Mouse (Mus musculus) stomach, embryonic 14.5 days (tissue): ENCODE data around the gene Aff4. TPM values are rescaled to one million over a fixed set of nuclear protein-coding genes. Genes with fewer than 3 reads are reported as not detected.

ENCODE experiments used
- ATAC-seq: fragments of 200-750 bp; cut with Nextera tagmentation; 2 replicates; pipeline ENCODE4 v1.8.0; 2017; ENCODE audit warnings: low read depth, moderate TSS enrichment; ENCODE audit not compliant: insufficient number of reproducible peaks, insufficient read depth, low FRiP score
- H3K27ac ChIP-seq: fragments of 300-500 bp; sonication (generic); 2 replicates; pipeline ENCODE4 v1.5.1; 2014; ENCODE audit warnings: mild to moderate bottlenecking, low read length, moderate library complexity, mixed read lengths
- H3K27me3 ChIP-seq: fragments of 300-500 bp; sonication (generic); 2 replicates; pipeline ENCODE4 v1.6.1; 2014; ENCODE audit warnings: low read length, control low read depth, mixed read lengths; ENCODE audit not compliant: control insufficient read depth, insufficient read depth
- H3K36me3 ChIP-seq: fragments of 300-500 bp; sonication (generic); 2 replicates; pipeline ENCODE4 v1.6.1; 2014; ENCODE audit warnings: mild to moderate bottlenecking, control low read depth, low read length, moderate library complexity, mixed read lengths; ENCODE audit not compliant: control insufficient read depth, insufficient read depth
- H3K4me1 ChIP-seq: fragments of 300-500 bp; sonication (generic); 2 replicates; pipeline ENCODE4 v1.6.1; 2014; ENCODE audit warnings: low read length, control low read depth, mixed read lengths; ENCODE audit not compliant: control insufficient read depth, insufficient read depth
- H3K4me2 ChIP-seq: fragments of 300-500 bp; sonication (generic); replicated peaks from 2 replicates; pipeline ENCODE4 v1.6.1; 2014; ENCODE audit warnings: low read depth, low read length, control low read depth
- H3K4me3 ChIP-seq: fragments of 300-500 bp; sonication (generic); 2 replicates; pipeline ENCODE4 v1.5.1; 2014; ENCODE audit warnings: low read depth, low read length, control low read depth
- H3K9ac ChIP-seq: fragments of 300-500 bp; sonication (generic); replicated peaks from 2 replicates; pipeline ENCODE4 v1.6.1; 2014; ENCODE audit warnings: low read depth, mild to moderate bottlenecking, control low read depth, low read length, moderate library complexity, mixed read lengths
- H3K9me3 ChIP-seq: fragments of 300-500 bp; sonication (generic); 2 replicates; pipeline ENCODE4 v1.6.1; 2016; ENCODE audit warnings: low read depth, low read length, control low read depth; ENCODE audit not compliant: control insufficient read depth
- WGBS: fragments of 180-500 bp; shearing (Covaris S2); extraction: QIAGEN DNeasy Blood & Tissue Kit; methylation state at CpG from one replicate; pipeline ENCODE4 v1.1.7; 2014; 5-methylcytosine and 5-hydroxymethylcytosine counted together
- microRNA-seq: library from miRNA; unstranded; fragments of <30 nt; microRNA quantifications from one replicate; pipeline ENCODE4, GENCODE M21; 2016
- polyA plus RNA-seq: library from polyadenylated mRNA; unstranded; fragments of >200 nt; fragmentation: Nextera tagmentation; extraction: Ambion mirVana; gene quantifications from 2 replicates; pipeline ENCODE4 v1.2.1, GENCODE M21; 2014

The Aff4 gene
- polyA plus RNA-seq, 1 experiment from 2014 or later: 93.6 TPM

GRCm38 (mm10) chr11:53463551-53464424 is 113.2 kb downstream of the Aff4 start:
- Histone ChIP-seq H3K27me3 (peaks cover 30% of the 10 kb centered on the region), H3K9ac (peak overlapping the region; percentile 30; the same call in 1 of the 2 replicates)

DNA sequence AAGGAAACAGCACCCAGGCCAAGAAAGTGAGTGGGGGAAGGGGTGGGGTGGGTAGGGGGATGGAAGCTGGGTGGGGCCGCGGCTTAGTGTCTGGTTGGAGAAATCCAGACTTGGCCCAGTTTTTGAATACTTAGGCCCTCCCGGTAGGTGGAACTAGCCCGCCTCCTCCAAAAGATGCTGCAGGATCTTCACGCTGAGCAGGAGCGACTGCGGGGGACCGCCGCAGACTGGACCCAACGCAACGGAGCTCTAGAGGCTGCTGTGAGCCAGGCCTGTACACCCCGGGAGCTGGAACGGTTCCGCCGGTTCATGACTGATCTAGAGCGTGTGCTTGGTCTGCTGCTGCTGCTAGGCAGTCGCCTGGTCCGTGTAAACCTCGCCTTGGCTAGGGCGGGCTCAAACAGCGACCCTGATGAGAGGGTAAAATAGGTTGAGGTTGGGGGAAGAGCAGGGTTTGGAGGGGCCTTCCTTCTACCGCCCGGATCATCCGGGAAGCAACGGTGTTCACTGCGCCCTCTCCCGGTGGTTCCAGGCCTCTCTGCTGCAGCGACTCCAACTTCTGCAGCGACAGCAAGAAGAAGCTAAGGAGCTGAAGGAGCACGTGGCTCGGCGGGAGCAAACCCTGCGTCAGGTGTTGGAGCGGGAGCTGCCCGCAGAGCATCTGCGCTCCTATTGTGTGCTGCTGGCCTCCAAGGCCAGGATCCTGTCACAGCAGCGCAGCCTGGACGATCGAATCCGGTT is 115.8 kb downstream of the Aff4 start:
- H3K9ac ChIP-seq: 0 out of 2 replicates have a peak overlapping the region, but pooled peaks have one; percentile 30
- H3K36me3 ChIP-seq: no peaks in the 10 kb centered on the region
- ATAC-seq: peak; percentile 50; the same call in 1 of the 2 replicates
- H3K9me3 ChIP-seq: peaks cover 3% of the 10 kb centered on the region; the same call in 1 of the 2 replicates
- no peak overlapping the region for H3K27ac ChIP-seq
- peak overlapping the region; percentile 31 for H3K4me3 ChIP-seq
- peaks cover 21% of the 10 kb centered on the region for H3K4me1 ChIP-seq
- H3K27me3 ChIP-seq: peaks cover 44% of the 10 kb centered on the region
- 7% methylated on average over 40 of the region's 40 CpGs for WGBS
- peak overlapping the region; percentile 49 for H3K4me2 ChIP-seq

More at GRCm38 (mm10) chr11:53463551-53464424, 113.2 kb downstream of the Aff4 start:
- no peak overlapping the region for H3K27ac ChIP-seq
- WGBS: 6% methylated on average over 55 of the region's 55 CpGs
- no peak for ATAC-seq
- peak overlapping the region; percentile 86 for H3K4me2 ChIP-seq
- peaks cover 3% of the 10 kb centered on the region; the same call in 1 of the 2 replicates for H3K9me3 ChIP-seq
- H3K4me1 ChIP-seq: peaks cover 13% of the 10 kb centered on the region
- no peaks in the 10 kb centered on the region for H3K36me3 ChIP-seq
- H3K4me3 ChIP-seq: peak overlapping the region; percentile 38

GRCm38 (mm10) chr11:53469294-53469967 is 118.8 kb downstream of the Aff4 start:
- 45% methylated on average over 16 of the region's 16 CpGs for WGBS
- H3K4me1 ChIP-seq: peaks cover 16% of the 10 kb centered on the region; the same call in 1 of the 2 replicates
- H3K36me3 ChIP-seq: no peaks in the 10 kb centered on the region
- no peak overlapping the region for H3K9ac ChIP-seq
- H3K27me3 ChIP-seq: peaks cover 23% of the 10 kb centered on the region; the same call in 1 of the 2 replicates
- peak overlapping the region; percentile 42; the same call in 1 of the 2 replicates for H3K4me2 ChIP-seq
- peaks cover 2% of the 10 kb centered on the region; the same call in 1 of the 2 replicates for H3K9me3 ChIP-seq
- H3K27ac ChIP-seq: no peak overlapping the region
- no peak overlapping the region for H3K4me3 ChIP-seq
- no peak for ATAC-seq

- Histone ChIP-seq H3K4me1 (peaks cover 16% of the 10 kb centered on the region; the same call in 1 of the 2 replicates), H3K9ac (no peak within 1 kb of the TSS), H3K4me3 (peak within 1 kb of the TSS; percentile 16), H3K36me3 (no peaks in the 10 kb centered on the region), H3K4me2 (peak within 1 kb of the TSS; percentile 42), H3K27me3 (peaks cover 23% of the 10 kb centered on the region), H3K27ac (no peak within 1 kb of the TSS), H3K9me3 (no peaks in the 10 kb centered on the region)
- 4% methylated on average over 29 of the region's 29 CpGs for WGBS
- peak; percentile 47; the same call in 1 of the 2 replicates for ATAC-seq
These were observed 119.5 kb downstream of the Aff4 start, which contains the start of gene Gm9837 for GRCm38 (mm10) chr11:53469968-53470695. Gene Gm9837, minus strand, starts transcription at chr11:53470479.

Small RNA genes lying within 50 kb of the gene (microRNA-seq; reads per million reads assigned to microRNA genes)
- not detected for gene Mir6920

Other genes starting within 250 kb of the Aff4 start
- gene Hspa4, start 50.4 kb upstream of the Aff4 start, polyA plus RNA-seq: 81.0 and 84.6 TPM in 2 replicates
- gene Zcchc10, start 26.2 kb upstream of the Aff4 start, polyA plus RNA-seq: 24.0 and 25.9 TPM in 2 replicates
- gene Leap2, start 72.3 kb downstream of the Aff4 start, polyA plus RNA-seq: 0.88 TPM in 1 of 2 replicates, not detected in the other
- gene Uqcrq, start 80.0 kb downstream of the Aff4 start, polyA plus RNA-seq: 477 and 521 TPM in 2 replicates
- gene Gdf9, start 80.2 kb downstream of the Aff4 start, polyA plus RNA-seq: 1.7 and 2.2 TPM in 2 replicates
- 0.13 and 0.14 TPM in 2 replicates for gene Gm10447, start 106.3 kb downstream of the Aff4 start, polyA plus RNA-seq
- 0.98 and 1.1 TPM in 2 replicates for gene Shroom1, start 106.4 kb downstream of the Aff4 start, polyA plus RNA-seq
- gene Gm9837, start 119.6 kb downstream of the Aff4 start, polyA plus RNA-seq: not detected in 2 replicates
- not detected in 2 replicates for gene Gm9945, start 129.3 kb downstream of the Aff4 start, polyA plus RNA-seq
- gene Sowaha, start 129.4 kb downstream of the Aff4 start, polyA plus RNA-seq: 0.13 and 0.24 TPM in 2 replicates
- gene Sept8, start 168.4 kb downstream of the Aff4 start, polyA plus RNA-seq: 24.5 and 26.1 TPM in 2 replicates
- 75.2 and 77.5 TPM in 2 replicates for gene Kif3a, start 216.5 kb downstream of the Aff4 start, polyA plus RNA-seq